Mouse (Mus musculus): Measurements from ENCODE around the gene Aqp5.

The Aqp5 gene

GRCm38 (mm10) chr15:99637405-99638123 lies 47.0 kb downstream of the Aqp5 start:
- no peak for DNase-seq (ENCODE audit: low spot score in 2 of 2)

GRCm38 (mm10) chr15:99638124-99638485 lies 47.5 kb downstream of the Aqp5 start:
- no peak for DNase-seq (ENCODE audit: low spot score in 2 of 2)

GRCm38 (mm10) chr15:99642622-99643021 lies 52.0 kb downstream of the Aqp5 start:
- no peak for DNase-seq (ENCODE audit: low spot score in 2 of 2)

- peak; percentile 64 to 85 for DNase-seq (ENCODE audit: low spot score in 2 of 2)
These were observed 53.2 kb downstream of the Aqp5 start for GRCm38 (mm10) chr15:99643832-99644231.

Data from natural killer cell, adult 2 months (primary cell).